Mouse (Mus musculus): Measurements from ENCODE around the gene Ogfrl1. TPM values are rescaled to one million over a fixed set of nuclear protein-coding genes. Genes with fewer than 3 reads are reported as not detected.
A peak's percentile ranks its signal among the peaks of the same experiment; 100 is the strongest.

Gene Ogfrl1
- polyA plus RNA-seq, 1 experiment from 2014 or later: 10.0 TPM

DNA sequence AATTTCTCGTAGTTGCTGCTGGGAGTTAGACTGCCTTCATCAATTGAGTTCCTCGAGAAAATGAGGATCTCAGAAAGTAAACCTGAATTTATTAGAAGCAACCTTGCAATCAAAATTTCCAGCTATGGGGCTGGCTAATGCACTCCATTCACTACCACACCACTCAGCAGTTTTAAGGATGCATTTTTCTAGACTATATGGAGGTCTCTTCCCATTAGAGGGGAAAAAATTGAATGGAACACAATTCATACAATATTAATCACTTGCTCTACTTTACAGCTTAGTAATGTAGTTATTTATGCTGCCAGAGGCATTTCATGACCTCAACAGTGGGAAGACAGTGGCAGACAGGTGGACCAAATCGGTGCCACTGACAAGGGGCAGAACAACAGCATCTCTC lies 55.3 kb downstream of the Ogfrl1 start:
- no peak for ATAC-seq (ENCODE audit: low FRiP score)

DNA sequence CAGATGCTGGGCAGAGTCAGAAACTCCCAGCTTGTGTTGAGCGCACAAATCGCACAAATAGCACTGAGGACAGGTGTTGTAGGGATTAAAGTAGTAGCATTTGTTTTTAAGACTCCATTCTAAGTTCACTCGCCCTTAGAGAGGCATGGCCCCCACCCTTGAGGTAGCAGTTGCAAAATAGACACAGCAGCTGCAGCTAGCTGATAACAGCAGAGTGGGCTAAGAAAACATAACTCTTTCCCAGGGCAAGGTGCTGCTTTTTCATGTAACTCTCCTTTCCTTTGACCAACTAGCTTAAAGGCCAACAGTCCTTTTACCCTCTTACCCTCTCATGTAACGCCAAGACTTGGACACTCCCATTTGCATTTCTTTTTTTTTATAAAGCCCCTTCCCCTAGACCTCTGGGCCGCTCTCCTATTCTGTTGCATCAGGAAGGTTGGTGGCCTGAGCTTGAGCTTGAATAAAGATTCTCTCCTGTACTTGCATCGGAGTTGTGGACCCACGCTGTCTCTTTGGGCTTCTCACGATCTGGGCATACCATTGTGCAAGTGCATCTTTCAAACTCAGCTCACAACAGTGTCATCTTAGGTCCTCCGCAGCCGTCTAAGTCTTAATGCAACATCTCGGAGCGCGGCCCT lies 61.7 kb downstream of the Ogfrl1 start:
- H3K27ac ChIP-seq (ENCODE audit: low read depth, low read length): no peak overlapping the region
- no peaks in the 10 kb centered on the region for H3K4me1 ChIP-seq (replicated peaks; ENCODE audit: control insufficient read depth, insufficient read depth, low read length)
- no peak overlapping the region for H3K4me3 ChIP-seq (ENCODE audit: low read depth, low read length)
- no peak for ATAC-seq (ENCODE audit: low FRiP score)
- H3K9ac ChIP-seq (ENCODE audit: low read depth, low read length): no peak overlapping the region
- 88% methylated on average over 13 of the region's 13 CpGs for WGBS
- no peaks in the 10 kb centered on the region for H3K27me3 ChIP-seq (ENCODE audit: control insufficient read depth, insufficient read depth, low read length)
- no peak overlapping the region for H3K4me2 ChIP-seq (replicated peaks; ENCODE audit: low read depth, low read length)
- no peaks in the 10 kb centered on the region for H3K9me3 ChIP-seq (ENCODE audit: control insufficient read depth, low read length)
- H3K36me3 ChIP-seq (ENCODE audit: control insufficient read depth, insufficient read depth, low read length): no peaks in the 10 kb centered on the region
- DNase-seq (ENCODE audit: low spot score): no peak

More for the DNA sequence above, 55.3 kb downstream of the Ogfrl1 start:
- no peaks in the 10 kb centered on the region for H3K9me3 ChIP-seq (ENCODE audit: control insufficient read depth, low read length)
- no peak overlapping the region for H3K4me3 ChIP-seq (ENCODE audit: low read depth, low read length)
- H3K27me3 ChIP-seq (ENCODE audit: control insufficient read depth, insufficient read depth, low read length): no peaks in the 10 kb centered on the region
- H3K27ac ChIP-seq (ENCODE audit: low read depth, low read length): no peak overlapping the region
- WGBS: 77% methylated on average over 3 of the region's 3 CpGs
- no peaks in the 10 kb centered on the region for H3K36me3 ChIP-seq (ENCODE audit: control insufficient read depth, insufficient read depth, low read length)
- no peak for DNase-seq (ENCODE audit: low spot score)
- H3K4me2 ChIP-seq (replicated peaks; ENCODE audit: low read depth, low read length): no peak overlapping the region
- no peaks in the 10 kb centered on the region for H3K4me1 ChIP-seq (replicated peaks; ENCODE audit: control insufficient read depth, insufficient read depth, low read length)
- H3K9ac ChIP-seq (ENCODE audit: low read depth, low read length): no peak overlapping the region

DNA sequence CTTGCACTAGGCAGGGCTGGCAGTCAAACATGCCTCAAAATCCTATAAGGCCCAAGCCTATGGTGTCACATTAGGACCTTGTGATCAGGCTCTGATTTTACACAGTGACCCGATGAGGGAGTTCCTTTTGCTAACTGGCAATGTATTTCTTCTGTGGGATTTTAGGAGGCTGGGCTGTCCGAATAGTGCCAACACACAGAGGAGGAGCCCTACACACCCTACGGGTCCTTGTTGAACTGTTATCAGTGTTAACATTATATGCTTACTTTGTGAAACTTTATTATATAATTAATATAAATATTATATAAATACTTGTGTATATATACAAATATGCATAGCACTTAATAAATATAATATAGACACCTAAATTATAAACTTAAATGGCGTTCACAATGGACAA lies 62.5 kb downstream of the Ogfrl1 start:
- DNase-seq (ENCODE audit: low spot score) (no peak), ATAC-seq (ENCODE audit: low FRiP score) (no peak)
- no peak overlapping the region for H3K27ac ChIP-seq (ENCODE audit: low read depth, low read length)
- no peaks in the 10 kb centered on the region for H3K36me3 ChIP-seq (ENCODE audit: control insufficient read depth, insufficient read depth, low read length)
- WGBS: 97% methylated on average over 4 of the region's 4 CpGs
- no peak overlapping the region for H3K4me2 ChIP-seq (replicated peaks; ENCODE audit: low read depth, low read length)
- H3K4me3 ChIP-seq (ENCODE audit: low read depth, low read length): no peak overlapping the region
- no peaks in the 10 kb centered on the region for H3K9me3 ChIP-seq (ENCODE audit: control insufficient read depth, low read length)
- no peaks in the 10 kb centered on the region for H3K27me3 ChIP-seq (ENCODE audit: control insufficient read depth, insufficient read depth, low read length)
- no peaks in the 10 kb centered on the region for H3K4me1 ChIP-seq (replicated peaks; ENCODE audit: control insufficient read depth, insufficient read depth, low read length)
- H3K9ac ChIP-seq (ENCODE audit: low read depth, low read length): no peak overlapping the region

DNA sequence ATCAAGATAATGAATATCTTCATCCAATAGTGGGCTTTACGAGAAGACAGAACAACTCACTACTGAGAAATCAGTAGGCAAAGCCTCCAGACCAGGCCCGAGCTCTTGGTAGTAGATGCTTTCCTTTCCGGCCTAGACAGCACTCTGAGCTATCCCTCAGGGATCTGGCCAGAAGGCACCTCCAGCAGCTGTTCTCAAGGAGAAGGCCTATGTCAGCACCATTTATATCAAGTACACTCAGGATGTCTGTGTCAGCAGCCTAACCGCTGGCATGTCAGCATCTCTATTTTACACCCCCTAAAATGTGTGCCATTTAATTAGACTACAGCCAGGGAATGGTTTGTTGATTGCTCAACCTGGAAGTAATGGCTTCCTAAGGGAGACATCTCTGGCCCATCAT lies 65.4 kb downstream of the Ogfrl1 start:
- WGBS: 84% methylated on average over 4 of the region's 4 CpGs
- H3K9ac ChIP-seq (ENCODE audit: low read depth, low read length): no peak overlapping the region
- H3K4me3 ChIP-seq (ENCODE audit: low read depth, low read length): no peak overlapping the region
- no peak overlapping the region for H3K27ac ChIP-seq (ENCODE audit: low read depth, low read length)
- H3K27me3 ChIP-seq (ENCODE audit: control insufficient read depth, insufficient read depth, low read length): no peaks in the 10 kb centered on the region
- ATAC-seq (ENCODE audit: low FRiP score) (no peak), DNase-seq (ENCODE audit: low spot score) (no peak)
- H3K36me3 ChIP-seq (ENCODE audit: control insufficient read depth, insufficient read depth, low read length): no peaks in the 10 kb centered on the region
- H3K9me3 ChIP-seq (ENCODE audit: control insufficient read depth, low read length): no peaks in the 10 kb centered on the region
- H3K4me2 ChIP-seq (replicated peaks; ENCODE audit: low read depth, low read length): no peak overlapping the region
- H3K4me1 ChIP-seq (replicated peaks; ENCODE audit: control insufficient read depth, insufficient read depth, low read length): no peaks in the 10 kb centered on the region

DNA sequence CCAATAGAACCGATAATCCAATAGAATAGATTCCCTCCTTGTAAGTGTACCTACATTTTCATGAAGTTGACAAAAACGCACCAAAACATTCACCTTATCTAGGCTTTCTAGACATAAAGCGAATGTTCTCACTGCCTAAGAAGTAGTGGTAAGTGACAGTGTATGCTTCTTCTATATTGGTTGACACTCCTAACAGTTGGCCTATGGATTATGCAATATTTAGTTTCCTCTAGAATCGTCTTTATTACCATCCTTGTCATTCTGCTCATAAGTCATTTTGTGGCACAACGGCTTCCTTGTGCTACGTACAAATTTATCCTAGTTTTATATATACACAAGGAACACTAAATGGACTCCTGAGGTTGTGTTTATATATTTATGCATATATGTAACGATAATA lies 72.4 kb downstream of the Ogfrl1 start:
- no peaks in the 10 kb centered on the region for H3K27me3 ChIP-seq (ENCODE audit: control insufficient read depth, insufficient read depth, low read length)
- no peak overlapping the region for H3K4me3 ChIP-seq (ENCODE audit: low read depth, low read length)
- WGBS: 94% methylated on average over 7 of the region's 7 CpGs
- no peak for ATAC-seq (ENCODE audit: low FRiP score)
- H3K36me3 ChIP-seq (ENCODE audit: control insufficient read depth, insufficient read depth, low read length): no peaks in the 10 kb centered on the region
- no peak overlapping the region for H3K27ac ChIP-seq (ENCODE audit: low read depth, low read length)
- H3K4me1 ChIP-seq (replicated peaks; ENCODE audit: control insufficient read depth, insufficient read depth, low read length): no peaks in the 10 kb centered on the region
- H3K4me2 ChIP-seq (replicated peaks; ENCODE audit: low read depth, low read length): no peak overlapping the region
- H3K9ac ChIP-seq (ENCODE audit: low read depth, low read length): no peak overlapping the region
- DNase-seq (ENCODE audit: low spot score): no peak
- no peaks in the 10 kb centered on the region for H3K9me3 ChIP-seq (ENCODE audit: control insufficient read depth, low read length)

DNA sequence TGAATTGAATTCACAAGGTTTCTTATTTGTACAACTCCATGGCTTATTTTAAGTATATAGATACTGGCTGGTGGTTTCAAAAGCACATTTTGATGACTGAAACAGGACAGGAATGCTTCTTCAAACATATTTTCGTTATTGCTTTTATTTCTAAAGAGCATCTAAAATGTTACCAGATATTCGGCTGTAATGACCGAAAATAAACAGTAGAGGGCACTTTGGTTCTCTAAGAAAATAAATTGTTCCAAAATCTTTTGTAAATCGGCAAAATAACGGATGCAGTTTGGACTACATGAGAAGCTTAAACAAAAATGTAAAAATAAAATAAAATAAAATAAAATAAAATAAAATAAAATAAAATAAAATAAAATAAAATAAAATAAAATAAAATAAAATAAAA lies 73.3 kb downstream of the Ogfrl1 start:
- Histone ChIP-seq H3K36me3 (ENCODE audit: control insufficient read depth, insufficient read depth, low read length) (no peaks in the 10 kb centered on the region), H3K9me3 (ENCODE audit: control insufficient read depth, low read length) (no peaks in the 10 kb centered on the region), H3K4me3 (ENCODE audit: low read depth, low read length) (no peak overlapping the region), H3K27me3 (ENCODE audit: control insufficient read depth, insufficient read depth, low read length) (no peaks in the 10 kb centered on the region), H3K4me1 (replicated peaks; ENCODE audit: control insufficient read depth, insufficient read depth, low read length) (no peaks in the 10 kb centered on the region), H3K4me2 (replicated peaks; ENCODE audit: low read depth, low read length) (no peak overlapping the region), H3K9ac (ENCODE audit: low read depth, low read length) (no peak overlapping the region), H3K27ac (ENCODE audit: low read depth, low read length) (no peak overlapping the region)
- WGBS: 28% methylated on average over 5 of the region's 5 CpGs
- DNase-seq (ENCODE audit: low spot score): peak; percentile 56
- ATAC-seq (ENCODE audit: low FRiP score): no peak

DNA sequence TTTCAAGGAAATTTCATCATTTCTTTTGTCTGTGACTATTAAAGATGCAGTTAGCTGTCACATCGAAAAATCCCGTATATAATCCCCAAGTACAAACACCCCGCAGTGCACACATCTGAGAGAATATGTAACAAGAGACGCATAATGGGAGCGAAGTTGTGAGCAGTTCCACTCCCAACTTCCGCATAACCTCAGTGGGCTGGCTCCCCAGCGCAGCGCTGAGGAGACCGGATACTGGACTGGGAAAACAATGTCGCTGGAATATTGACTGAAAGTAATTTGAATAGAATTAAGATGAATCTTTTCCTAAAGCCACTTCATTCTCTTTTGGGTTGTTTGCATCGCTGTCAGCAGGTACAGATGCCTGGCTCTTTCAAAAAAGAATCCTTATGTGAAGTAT lies 74.3 kb downstream of the Ogfrl1 start:
- Histone ChIP-seq H3K36me3 (ENCODE audit: control insufficient read depth, insufficient read depth, low read length) (no peaks in the 10 kb centered on the region), H3K9ac (ENCODE audit: low read depth, low read length) (no peak overlapping the region), H3K9me3 (ENCODE audit: control insufficient read depth, low read length) (no peaks in the 10 kb centered on the region), H3K27ac (ENCODE audit: low read depth, low read length) (no peak overlapping the region), H3K4me2 (replicated peaks; ENCODE audit: low read depth, low read length) (no peak overlapping the region), H3K4me3 (ENCODE audit: low read depth, low read length) (no peak overlapping the region), H3K4me1 (replicated peaks; ENCODE audit: control insufficient read depth, insufficient read depth, low read length) (no peaks in the 10 kb centered on the region), H3K27me3 (ENCODE audit: control insufficient read depth, insufficient read depth, low read length) (no peaks in the 10 kb centered on the region)
- WGBS: 79% methylated on average over 11 of the region's 11 CpGs
- DNase-seq (ENCODE audit: low spot score) (no peak), ATAC-seq (ENCODE audit: low FRiP score) (no peak)

DNA sequence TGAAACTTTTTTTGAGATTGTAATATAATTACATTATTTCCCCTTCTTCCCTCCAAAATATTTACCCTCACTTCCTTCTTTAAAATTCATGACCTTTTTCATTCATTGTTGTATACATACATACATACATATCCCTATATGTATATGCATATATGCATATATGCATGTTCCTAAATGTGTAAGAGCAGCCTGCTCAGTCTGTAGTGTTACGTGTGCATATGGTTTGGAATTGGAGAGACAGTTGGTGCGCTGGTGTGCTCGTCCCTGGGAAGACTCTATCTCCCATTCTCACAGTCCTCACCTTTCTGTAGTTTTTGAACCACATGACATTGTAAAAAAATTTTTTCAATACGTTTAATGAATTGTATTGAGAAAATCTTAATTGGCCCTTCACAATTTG lies 75.4 kb downstream of the Ogfrl1 start:
- Histone ChIP-seq H3K27ac (ENCODE audit: low read depth, low read length) (no peak overlapping the region), H3K4me3 (ENCODE audit: low read depth, low read length) (no peak overlapping the region), H3K4me1 (replicated peaks; ENCODE audit: control insufficient read depth, insufficient read depth, low read length) (no peaks in the 10 kb centered on the region), H3K9me3 (ENCODE audit: control insufficient read depth, low read length) (no peaks in the 10 kb centered on the region), H3K9ac (ENCODE audit: low read depth, low read length) (no peak overlapping the region), H3K4me2 (replicated peaks; ENCODE audit: low read depth, low read length) (no peak overlapping the region), H3K27me3 (ENCODE audit: control insufficient read depth, insufficient read depth, low read length) (no peaks in the 10 kb centered on the region), H3K36me3 (ENCODE audit: control insufficient read depth, insufficient read depth, low read length) (no peaks in the 10 kb centered on the region)
- WGBS: 91% methylated on average over 4 of the region's 4 CpGs
- DNase-seq (ENCODE audit: low spot score) (no peak), ATAC-seq (ENCODE audit: low FRiP score) (no peak)

DNA sequence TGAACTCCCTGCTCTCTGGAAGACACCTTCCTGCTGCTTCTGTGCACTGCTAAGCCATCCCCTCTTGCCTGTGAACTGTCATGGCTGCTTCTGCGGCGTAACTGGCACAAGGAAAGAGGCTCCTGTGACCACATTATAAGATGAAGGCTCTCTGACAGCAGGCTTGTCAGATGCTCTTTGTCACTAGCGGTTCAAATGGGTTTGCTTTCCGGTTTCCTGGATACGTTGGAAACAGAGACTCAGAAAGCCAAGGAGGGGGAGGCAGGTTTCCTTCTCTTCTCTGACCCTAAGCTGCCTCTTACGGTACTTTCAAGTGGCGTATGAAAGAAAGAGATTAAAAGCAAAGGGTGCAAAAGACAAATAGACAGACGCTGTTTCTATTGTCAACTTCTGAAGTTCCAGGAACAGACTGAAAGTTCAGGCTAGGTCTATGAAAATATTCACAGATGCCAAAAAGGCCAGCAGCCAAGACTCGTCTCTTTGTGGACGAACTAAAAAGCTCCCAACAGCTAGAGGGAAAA lies 76.2 kb downstream of the Ogfrl1 start:
- ATAC-seq (ENCODE audit: low FRiP score): no peak
- H3K4me2 ChIP-seq (replicated peaks; ENCODE audit: low read depth, low read length): no peak overlapping the region

More for the DNA sequence above, 76.2 kb downstream of the Ogfrl1 start:
- H3K27ac ChIP-seq (ENCODE audit: low read depth, low read length): no peak overlapping the region
- no peaks in the 10 kb centered on the region for H3K9me3 ChIP-seq (ENCODE audit: control insufficient read depth, low read length)
- WGBS: 55% methylated on average over 10 of the region's 10 CpGs
- no peak overlapping the region for H3K9ac ChIP-seq (ENCODE audit: low read depth, low read length)
- no peak overlapping the region for H3K4me3 ChIP-seq (ENCODE audit: low read depth, low read length)
- no peaks in the 10 kb centered on the region for H3K4me1 ChIP-seq (replicated peaks; ENCODE audit: control insufficient read depth, insufficient read depth, low read length)
- no peaks in the 10 kb centered on the region for H3K36me3 ChIP-seq (ENCODE audit: control insufficient read depth, insufficient read depth, low read length)
- DNase-seq (ENCODE audit: low spot score): no peak
- H3K27me3 ChIP-seq (ENCODE audit: control insufficient read depth, insufficient read depth, low read length): no peaks in the 10 kb centered on the region
